Mouse (Mus musculus): ENCODE measurements around the gene Gm49396.

DNA sequence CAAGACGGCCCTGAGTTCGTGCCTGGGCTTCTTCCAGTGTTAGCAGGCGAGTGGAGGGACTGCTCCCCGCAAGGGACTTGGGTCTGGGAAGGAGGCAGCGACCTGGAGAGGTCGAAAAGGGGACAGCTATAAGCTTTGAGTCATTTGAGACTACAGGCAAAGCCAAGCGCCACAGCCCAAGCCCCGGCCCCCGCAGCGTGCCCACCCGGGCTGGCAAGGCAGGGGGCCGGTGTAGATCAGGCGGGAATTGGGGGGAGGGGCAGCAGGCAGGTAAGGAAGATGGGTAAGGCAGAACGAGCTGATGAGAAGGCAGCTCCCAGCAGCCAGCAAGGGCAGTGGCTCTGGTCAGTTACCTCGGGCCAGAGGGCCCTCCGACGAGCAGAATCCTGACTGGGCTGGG, 36.7 kb upstream of the Gm49396 start:
- TF ChIP-seq CTCF (IDR thresholded peaks at IDR 0.05; ENCODE audit: low read depth) (no peak), EP300 (IDR thresholded peaks at IDR 0.05; ENCODE audit: low read depth) (no peak)

Data from heart, postnatal 0 days (tissue).